Mouse (Mus musculus): ENCODE data around the gene Dusp10. TPM values are rescaled to one million over a fixed set of nuclear protein-coding genes. Genes with fewer than 3 reads are reported as not detected.

Dusp10 gene
- polyA plus RNA-seq, 1 experiment: 9.1 TPM

- TF ChIP-seq MAX (IDR thresholded peaks at IDR 0.05): no peak
- no peak for TF ChIP-seq MYOG (IDR thresholded peaks at IDR 0.05; ENCODE audit: control insufficient read depth, extremely low read depth, insufficient read length)
- TF ChIP-seq MYOD1 (IDR thresholded peaks at IDR 0.05; ENCODE audit: control insufficient read depth, insufficient read length, low read depth): no peak
- TF ChIP-seq FOSL1 (IDR thresholded peaks at IDR 0.05; ENCODE audit: insufficient read depth, low read length, poor library complexity, severe bottlenecking): no peak
- TF ChIP-seq CTCF (IDR thresholded peaks at IDR 0.05; ENCODE audit: control insufficient read depth, insufficient read depth, insufficient read length): no peak
- no peak for TF ChIP-seq USF1 (IDR thresholded peaks at IDR 0.05; ENCODE audit: low read depth)
- no peak for TF ChIP-seq CEBPB (IDR thresholded peaks at IDR 0.05; ENCODE audit: low read depth)
These were observed 95.2 kb downstream of the Dusp10 start for GRCm38 (mm10) chr1:184108254-184108653.

GRCm38 (mm10) chr1:184117586-184117985 is 104.5 kb downstream of the Dusp10 start:
- TF ChIP-seq MAX (IDR thresholded peaks at IDR 0.05) (no peak), FOSL1 (IDR thresholded peaks at IDR 0.05; ENCODE audit: insufficient read depth, low read length, poor library complexity, severe bottlenecking) (no peak), MYOD1 (IDR thresholded peaks at IDR 0.05; ENCODE audit: control insufficient read depth, insufficient read length, low read depth) (no peak), CEBPB (IDR thresholded peaks at IDR 0.05; ENCODE audit: low read depth) (no peak), CTCF (IDR thresholded peaks at IDR 0.05; ENCODE audit: control insufficient read depth, insufficient read depth, insufficient read length) (no peak)
- no peaks in the 10 kb centered on the region for H3K79me3 ChIP-seq (ENCODE audit: low read depth)
- no peaks in the 10 kb centered on the region for H3K27me3 ChIP-seq (ENCODE audit: control insufficient read depth, insufficient read depth, insufficient read length)

More at GRCm38 (mm10) chr1:184108254-184108653, 95.2 kb downstream of the Dusp10 start:
- no peaks in the 10 kb centered on the region for H3K79me2 ChIP-seq (ENCODE audit: control insufficient read depth, insufficient read depth)
- no peak overlapping the region for H3K4me3 ChIP-seq (ENCODE audit: insufficient read depth, poor library complexity, severe bottlenecking)
- no peaks in the 10 kb centered on the region for H3K27me3 ChIP-seq (ENCODE audit: control insufficient read depth, insufficient read depth, insufficient read length)
- H3K36me3 ChIP-seq (ENCODE audit: control insufficient read depth, insufficient read depth): no peaks in the 10 kb centered on the region
- H3ac ChIP-seq (ENCODE audit: control insufficient read depth, insufficient read length, low read depth): no peak overlapping the region
- no peaks in the 10 kb centered on the region for H3K79me3 ChIP-seq (ENCODE audit: low read depth)

GRCm38 (mm10) chr1:184117991-184118390 is 104.9 kb downstream of the Dusp10 start:
- H3ac ChIP-seq (ENCODE audit: control insufficient read depth, insufficient read length, low read depth): no peak overlapping the region
- H3K79me2 ChIP-seq (ENCODE audit: control insufficient read depth, insufficient read depth): no peaks in the 10 kb centered on the region
- no peaks in the 10 kb centered on the region for H3K79me3 ChIP-seq (ENCODE audit: low read depth)
- TF ChIP-seq MYOG (IDR thresholded peaks at IDR 0.05; ENCODE audit: control insufficient read depth, extremely low read depth, insufficient read length): no peak
- TF ChIP-seq MAX (IDR thresholded peaks at IDR 0.05): no peak
- TF ChIP-seq CTCF (IDR thresholded peaks at IDR 0.05; ENCODE audit: control insufficient read depth, insufficient read depth, insufficient read length): no peak
- TF ChIP-seq MYOD1 (IDR thresholded peaks at IDR 0.05; ENCODE audit: control insufficient read depth, insufficient read length, low read depth): no peak
- TF ChIP-seq USF1 (IDR thresholded peaks at IDR 0.05; ENCODE audit: low read depth): no peak
- no peak for TF ChIP-seq FOSL1 (IDR thresholded peaks at IDR 0.05; ENCODE audit: insufficient read depth, low read length, poor library complexity, severe bottlenecking)
- TF ChIP-seq CEBPB (IDR thresholded peaks at IDR 0.05; ENCODE audit: low read depth): no peak
- no peaks in the 10 kb centered on the region for H3K27me3 ChIP-seq (ENCODE audit: control insufficient read depth, insufficient read depth, insufficient read length)
- no peak overlapping the region for H3K4me3 ChIP-seq (ENCODE audit: insufficient read depth, poor library complexity, severe bottlenecking)
- H3K36me3 ChIP-seq (ENCODE audit: control insufficient read depth, insufficient read depth): no peaks in the 10 kb centered on the region

More at GRCm38 (mm10) chr1:184117586-184117985, 104.5 kb downstream of the Dusp10 start:
- Histone ChIP-seq H3ac (ENCODE audit: control insufficient read depth, insufficient read length, low read depth) (no peak overlapping the region), H3K79me2 (ENCODE audit: control insufficient read depth, insufficient read depth) (no peaks in the 10 kb centered on the region), H3K36me3 (ENCODE audit: control insufficient read depth, insufficient read depth) (no peaks in the 10 kb centered on the region), H3K4me3 (ENCODE audit: insufficient read depth, poor library complexity, severe bottlenecking) (no peak overlapping the region)

- TF ChIP-seq FOSL1 (IDR thresholded peaks at IDR 0.05; ENCODE audit: insufficient read depth, low read length, poor library complexity, severe bottlenecking): no peak
- TF ChIP-seq MYOD1 (IDR thresholded peaks at IDR 0.05; ENCODE audit: control insufficient read depth, insufficient read length, low read depth): no peak
- TF ChIP-seq CEBPB (IDR thresholded peaks at IDR 0.05; ENCODE audit: low read depth): no peak
- no peak for TF ChIP-seq CTCF (IDR thresholded peaks at IDR 0.05; ENCODE audit: control insufficient read depth, insufficient read depth, insufficient read length)
- no peaks in the 10 kb centered on the region for H3K79me2 ChIP-seq (ENCODE audit: control insufficient read depth, insufficient read depth)
These were observed 105.5 kb downstream of the Dusp10 start for GRCm38 (mm10) chr1:184118586-184118985.

More at GRCm38 (mm10) chr1:184118586-184118985, 105.5 kb downstream of the Dusp10 start:
- no peak overlapping the region for H3ac ChIP-seq (ENCODE audit: control insufficient read depth, insufficient read length, low read depth)
- H3K27me3 ChIP-seq (ENCODE audit: control insufficient read depth, insufficient read depth, insufficient read length): no peaks in the 10 kb centered on the region
- H3K4me3 ChIP-seq (ENCODE audit: insufficient read depth, poor library complexity, severe bottlenecking): no peak overlapping the region
- H3K79me3 ChIP-seq (ENCODE audit: low read depth): no peaks in the 10 kb centered on the region
- no peaks in the 10 kb centered on the region for H3K36me3 ChIP-seq (ENCODE audit: control insufficient read depth, insufficient read depth)

Other genes with a start within 250 kb of the Dusp10 start
- gene 1700056E22Rik, start 21.0 kb downstream of the Dusp10 start, polyA plus RNA-seq (2012; fragmentation: generic; extraction: Trizol): 0.90 TPM

All from C2C12 (cell line).